Comparison of ENCODE assay signal across 8 mouse cellular contexts in genomic region chr7:97745299-97745698, GRCm38 (mm10). TPM values are rescaled to one million over a fixed set of nuclear protein-coding genes. Genes with fewer than 3 reads are reported as not detected.
DNase-seq lines count a peak whose midpoint lies in the region; ATAC-seq and TF ChIP-seq lines count a peak whose summit lies in the region.

No protein-coding gene starts in this region.

- H3K9ac ChIP-seq in liver, postnatal 0 days (replicated peaks), result no peak overlapping the region

- no peak overlapping the region for H3K4me3 ChIP-seq in liver, postnatal 0 days (ENCODE audit: low read depth, low read length)

- no peak overlapping the region for H3K27ac ChIP-seq in liver, postnatal 0 days (ENCODE audit: low read depth)

- peaks cover 29% of the 10 kb centered on the region for H3K4me1 ChIP-seq in liver, postnatal 0 days (ENCODE audit: insufficient read depth)

- DNase-seq in adrenal gland, adult 18-20 months (ENCODE audit: low spot score in 2 of 2), result peak; percentile 59 to 63
- no peak for DNase-seq in adrenal gland, adult 8-10 months
- peak; percentile 22 for DNase-seq in ovary, postnatal 14 days (ENCODE audit: low spot score)
- no peak for DNase-seq in ovary, adult 18-20 months (ENCODE audit: low spot score)
- peak; percentile 82 to 86 for DNase-seq in cerebellum, postnatal 10 days
- DNase-seq in heart, postnatal 10 days, result peak; percentile 54 to 81
- DNase-seq in liver, postnatal 0 days, result peak; percentile 77
- DNase-seq in right cerebral cortex, postnatal 14 days, result peak; percentile 73

- H3K9me3 ChIP-seq in liver, postnatal 0 days (ENCODE audit: low read length), result no peaks in the 10 kb centered on the region

- H3K36me3 ChIP-seq in liver, postnatal 0 days (replicated peaks; ENCODE audit: insufficient read depth, low read length), result no peaks in the 10 kb centered on the region

- no peaks in the 10 kb centered on the region for H3K27me3 ChIP-seq in liver, postnatal 0 days (ENCODE audit: insufficient read depth, low read length)

- 7% methylated on average over 3 of the region's 3 CpGs for WGBS in liver, postnatal 0 days (ENCODE audit: insufficient replicate concordance)

- intact Hi-C loops in heart, postnatal 10 days (cut with DNase I), result loop anchor here (1.0 to 10.0 kb wide), 3 partner anchors 232 to 377 kb away; no protein-coding TSS in a partner anchor

- no peak overlapping the region for H3K4me2 ChIP-seq in liver, postnatal 0 days (ENCODE audit: low read depth, low read length)

- TF ChIP-seq CTCF in liver, postnatal 0 days (IDR thresholded peaks at IDR 0.05; ENCODE audit: low read depth), result peak; percentile 90

- no peak for ATAC-seq in liver, postnatal 0 days

- TF ChIP-seq EP300 in liver, postnatal 0 days (IDR thresholded peaks at IDR 0.05; ENCODE audit: low read depth), result no peak

RNA-seq across cellular contexts. Expression of gene Aqp11, which starts 7.2 kb away (rescaled TPM):
- total RNA-seq in adrenal gland, adult 18-20 months (2021), result 1 to 10 TPM; 2.8 to 3.8 TPM
- total RNA-seq in adrenal gland, adult 8-10 months (2022), result 1 to 10 TPM; 1.8 to 6.1 (median 3.3) TPM
- total RNA-seq in heart, postnatal 10 days (2021), result 1 to 10 TPM; 1.1 to 1.4 TPM
- polyA plus RNA-seq in liver, postnatal 0 days (2015; fragmentation: Nextera tagmentation; extraction: Ambion mirVana), result 51.0 and 55.0 TPM in 2 replicates

RNA-seq across cellular contexts. Expression of gene Pak1, which starts 43.0 kb away (rescaled TPM):
- total RNA-seq in adrenal gland, adult 18-20 months (2021), result 10 to 100 TPM; 26.9 to 31.3 TPM
- total RNA-seq in adrenal gland, adult 8-10 months (2022), result 10 to 100 TPM; 15.8 to 35.1 (median 27.8) TPM
- total RNA-seq in heart, postnatal 10 days (2021), result 1 to 10 TPM in 1 of 2 experiments, under 1 TPM in 1; 0.72 to 1.8 TPM
- polyA plus RNA-seq in liver, postnatal 0 days (2015; fragmentation: Nextera tagmentation; extraction: Ambion mirVana), result 8.1 and 9.6 TPM in 2 replicates

RNA-seq across cellular contexts. Expression of gene Clns1a, which starts 48.9 kb away (rescaled TPM):
- total RNA-seq in adrenal gland, adult 18-20 months (2021), result 10 to 100 TPM; 47.4 to 53.8 TPM
- 10 to 100 TPM; 54.5 to 66.7 (median 63.1) TPM for total RNA-seq in adrenal gland, adult 8-10 months (2022)
- 10 to 100 TPM; 33.3 to 40.5 TPM for total RNA-seq in heart, postnatal 10 days (2021)
- 40.2 and 42.0 TPM in 2 replicates for polyA plus RNA-seq in liver, postnatal 0 days (2015; fragmentation: Nextera tagmentation; extraction: Ambion mirVana)

Comparison
In these comparisons a context has a peak if more than half of its experiments do, and no peak if none do; other contexts are left out.
1. DNase-seq: peak in adrenal gland, adult 18-20 months (2 of 2), ovary, postnatal 14 days (single experiment), cerebellum, postnatal 10 days (2 of 2), heart, postnatal 10 days (2 of 2), liver, postnatal 0 days (single experiment) and right cerebral cortex, postnatal 14 days (single experiment); none in adrenal gland, adult 8-10 months (single experiment) and ovary, adult 18-20 months (single experiment).
2. RNA of gene Pak1, which starts 43.0 kb away (total RNA-seq): 26.9 to 31.3 TPM in adrenal gland, adult 18-20 months and 15.8 to 35.1 TPM in adrenal gland, adult 8-10 months; 0.72 to 1.8 TPM in heart, postnatal 10 days; every median in the first group is over 4 times any median in the second.